Mouse (Mus musculus): ENCODE measurements at regions not wholly inside any gene's neighbourhood (a gene's known extent, or its start where the extent isn't known, plus 50 kb on each side); places are given as distances from the start of the nearest gene placed in this dataset.

DNA sequence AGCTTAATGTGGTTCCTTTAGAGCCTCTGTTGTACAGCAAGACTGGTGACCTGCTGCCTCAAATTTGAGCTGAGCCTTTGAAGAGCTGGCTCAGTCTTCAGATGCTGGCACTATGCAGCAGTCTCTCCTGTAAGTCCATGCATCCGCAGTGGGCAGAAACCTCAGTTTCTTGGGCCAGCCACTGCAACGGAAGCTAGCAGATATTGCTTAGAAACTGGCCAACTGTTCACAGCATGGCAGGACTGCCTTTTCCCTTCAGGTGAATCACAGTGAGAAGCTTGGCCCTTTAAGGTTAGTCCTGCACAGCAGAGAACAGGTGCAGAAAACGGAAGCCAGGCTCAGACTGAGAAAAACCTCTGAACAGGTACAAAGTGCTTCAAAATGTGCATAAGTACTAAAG, 1976.8 kb upstream of the G6pd2 start:
- Histone ChIP-seq H3K9me3 (ENCODE audit: control insufficient read depth, low read length) (no peaks in the 10 kb centered on the region), H3K36me3 (ENCODE audit: control insufficient read depth, insufficient read depth, low read length) (no peaks in the 10 kb centered on the region), H3K9ac (ENCODE audit: low read length) (no peak overlapping the region), H3K4me2 (ENCODE audit: low read length) (no peak overlapping the region), H3K4me3 (ENCODE audit: control insufficient read depth in 1 of 2, insufficient read depth in 1 of 2, low read depth in 1 of 2, low read length in 2 of 2) (no peak overlapping the region), H3K27ac (replicated peaks in 1 of 2; ENCODE audit: control insufficient read depth in 1 of 2, insufficient read depth in 1 of 2, low read depth in 2 of 2, low read length in 2 of 2) (no peak overlapping the region), H3K4me1 (ENCODE audit: control insufficient read depth in 2 of 2, insufficient read depth in 2 of 2, low read length in 2 of 2) (no peaks in the 10 kb centered on the region), H3K27me3 (ENCODE audit: control insufficient read depth, insufficient read depth, low read length) (no peaks in the 10 kb centered on the region)
- no peak for ATAC-seq (ENCODE audit: insufficient number of reproducible peaks, insufficient read depth, low FRiP score, low read depth)
- WGBS = 76% methylated on average over 3 of the region's 3 CpGs

DNA sequence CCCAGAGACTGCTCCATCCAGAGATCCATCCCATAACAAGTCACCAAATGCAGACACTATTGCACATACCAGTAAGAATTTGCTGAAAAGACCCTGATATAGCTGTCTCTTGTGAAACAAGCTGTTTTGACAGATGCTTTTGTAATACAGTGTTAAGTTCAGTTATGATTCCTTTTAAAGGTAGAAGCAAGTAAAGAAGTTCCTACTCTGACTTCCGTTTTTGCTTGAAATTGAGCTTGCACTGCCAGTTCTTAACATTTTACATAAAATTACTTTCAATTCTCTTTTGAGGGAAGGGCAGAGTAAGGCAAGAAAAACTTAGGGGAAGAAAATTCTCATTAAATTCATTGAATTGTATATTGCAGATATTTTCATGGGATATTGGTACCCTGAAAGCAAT, 1962.9 kb upstream of the G6pd2 start:
- H3K27ac ChIP-seq (replicated peaks in 1 of 2; ENCODE audit: control insufficient read depth in 1 of 2, insufficient read depth in 1 of 2, low read depth in 2 of 2, low read length in 2 of 2) = no peak overlapping the region
- WGBS = 59% methylated on average over 1 of the region's 1 CpGs
- H3K4me1 ChIP-seq (ENCODE audit: control insufficient read depth in 2 of 2, insufficient read depth in 2 of 2, low read length in 2 of 2) = no peaks in the 10 kb centered on the region
- H3K9me3 ChIP-seq (ENCODE audit: control insufficient read depth, low read length) = no peaks in the 10 kb centered on the region
- no peak overlapping the region for H3K4me3 ChIP-seq (ENCODE audit: control insufficient read depth in 1 of 2, insufficient read depth in 1 of 2, low read depth in 1 of 2, low read length in 2 of 2)
- H3K27me3 ChIP-seq (ENCODE audit: control insufficient read depth, insufficient read depth, low read length) = no peaks in the 10 kb centered on the region
- no peak overlapping the region for H3K4me2 ChIP-seq (ENCODE audit: low read length)
- H3K9ac ChIP-seq (ENCODE audit: low read length) = no peak overlapping the region
- ATAC-seq (ENCODE audit: insufficient number of reproducible peaks, insufficient read depth, low FRiP score, low read depth) = no peak
- H3K36me3 ChIP-seq (ENCODE audit: control insufficient read depth, insufficient read depth, low read length) = no peaks in the 10 kb centered on the region

DNA sequence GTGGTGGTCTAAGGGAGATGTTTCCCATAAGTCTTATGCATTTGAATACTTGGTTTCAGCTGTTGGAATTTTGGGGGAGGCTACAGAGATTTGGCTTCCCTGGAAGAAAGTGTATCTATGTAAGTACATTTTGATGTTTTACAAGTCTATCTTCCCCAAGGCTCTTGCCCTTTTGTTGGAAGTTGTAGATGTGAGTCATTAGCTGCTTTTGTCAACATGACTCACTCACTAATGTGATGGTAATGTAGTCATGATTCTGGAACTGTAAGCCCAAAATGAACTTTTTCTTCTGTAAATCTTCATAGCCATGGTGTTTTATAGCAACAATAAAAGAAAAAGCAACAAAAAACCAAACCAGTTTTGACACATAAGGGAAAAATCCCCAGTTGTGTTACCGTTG, 1961.0 kb upstream of the G6pd2 start:
- H3K36me3 ChIP-seq (ENCODE audit: control insufficient read depth, insufficient read depth, low read length) = no peaks in the 10 kb centered on the region
- no peak for ATAC-seq (ENCODE audit: insufficient number of reproducible peaks, insufficient read depth, low FRiP score, low read depth)
- H3K27ac ChIP-seq (replicated peaks in 1 of 2; ENCODE audit: control insufficient read depth in 1 of 2, insufficient read depth in 1 of 2, low read depth in 2 of 2, low read length in 2 of 2) = no peak overlapping the region
- no peaks in the 10 kb centered on the region for H3K27me3 ChIP-seq (ENCODE audit: control insufficient read depth, insufficient read depth, low read length)
- H3K4me3 ChIP-seq (ENCODE audit: control insufficient read depth in 1 of 2, insufficient read depth in 1 of 2, low read depth in 1 of 2, low read length in 2 of 2) = no peak overlapping the region
- no peak overlapping the region for H3K9ac ChIP-seq (ENCODE audit: low read length)
- no peaks in the 10 kb centered on the region for H3K9me3 ChIP-seq (ENCODE audit: control insufficient read depth, low read length)
- H3K4me2 ChIP-seq (ENCODE audit: low read length) = no peak overlapping the region
- 84% methylated on average over 1 of the region's 1 CpGs for WGBS
- H3K4me1 ChIP-seq (ENCODE audit: control insufficient read depth in 2 of 2, insufficient read depth in 2 of 2, low read length in 2 of 2) = no peaks in the 10 kb centered on the region

DNA sequence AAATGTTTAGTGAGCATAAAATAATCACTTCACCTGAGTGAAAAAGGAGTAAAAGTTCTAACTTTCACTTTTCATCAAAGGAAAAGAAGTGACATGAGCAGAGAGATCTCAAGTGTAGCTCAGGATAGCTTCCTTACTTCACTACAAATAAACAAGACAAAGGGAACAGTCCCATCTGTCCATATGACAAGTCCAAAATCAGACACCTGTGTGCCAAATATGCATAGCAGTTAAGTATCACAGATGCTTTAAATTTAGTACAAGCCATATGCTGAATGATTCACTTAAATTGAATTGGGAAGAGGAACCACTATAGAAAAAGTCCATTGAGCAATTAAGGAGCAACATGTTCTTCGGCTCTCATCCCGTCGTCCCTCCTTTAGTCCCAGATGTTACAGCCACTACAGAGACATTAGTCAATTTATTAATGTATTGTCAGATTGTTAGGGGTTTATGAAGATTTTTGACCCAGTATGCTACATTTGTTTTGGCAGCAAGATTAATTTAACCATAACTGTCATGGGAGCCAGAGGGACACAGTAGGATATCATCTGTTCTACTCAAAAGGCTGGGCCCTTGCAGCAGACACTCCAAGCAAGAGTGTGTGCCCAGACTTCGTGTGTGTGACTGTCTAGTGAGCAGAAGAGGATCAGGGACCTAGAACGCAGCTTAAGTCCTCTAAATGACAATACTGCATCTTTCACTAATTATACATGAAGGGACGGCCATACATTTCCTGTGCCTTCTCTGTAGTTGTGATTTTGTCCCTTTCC, 1914.5 kb upstream of the G6pd2 start:
- no peak for ATAC-seq (ENCODE audit: insufficient number of reproducible peaks, insufficient read depth, low FRiP score, low read depth)
- WGBS = 75% methylated on average over 6 of the region's 6 CpGs

DNA sequence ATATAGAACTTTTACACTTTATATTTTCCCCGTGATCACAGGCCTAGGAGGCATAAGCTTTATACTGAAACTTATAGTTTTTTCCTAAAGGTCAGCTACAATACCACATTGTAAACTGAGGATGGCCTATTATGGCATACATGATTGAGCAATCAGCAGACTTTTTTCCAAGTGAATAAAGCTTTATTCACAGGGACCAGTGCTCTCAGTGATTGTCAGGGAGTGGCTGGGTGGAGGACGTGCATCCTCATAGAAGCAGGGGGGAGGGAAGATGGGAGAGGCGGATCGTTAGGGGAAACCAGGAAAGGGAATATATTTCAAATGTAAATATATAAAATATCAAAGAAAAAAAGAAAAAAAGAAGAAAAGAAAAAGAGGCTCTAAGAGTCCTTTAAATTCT, 1886.7 kb upstream of the G6pd2 start:
- Histone ChIP-seq H3K9me3 (ENCODE audit: control insufficient read depth, low read length) (no peaks in the 10 kb centered on the region), H3K36me3 (ENCODE audit: control insufficient read depth, insufficient read depth, low read length) (no peaks in the 10 kb centered on the region), H3K4me3 (ENCODE audit: control insufficient read depth in 1 of 2, insufficient read depth in 1 of 2, low read depth in 1 of 2, low read length in 2 of 2) (no peak overlapping the region), H3K27ac (replicated peaks in 1 of 2; ENCODE audit: control insufficient read depth in 1 of 2, insufficient read depth in 1 of 2, low read depth in 2 of 2, low read length in 2 of 2) (no peak overlapping the region), H3K9ac (ENCODE audit: low read length) (no peak overlapping the region), H3K4me2 (ENCODE audit: low read length) (no peak overlapping the region), H3K4me1 (ENCODE audit: control insufficient read depth in 2 of 2, insufficient read depth in 2 of 2, low read length in 2 of 2) (no peaks in the 10 kb centered on the region), H3K27me3 (ENCODE audit: control insufficient read depth, insufficient read depth, low read length) (no peaks in the 10 kb centered on the region)
- no peak for ATAC-seq (ENCODE audit: insufficient number of reproducible peaks, insufficient read depth, low FRiP score, low read depth)
- WGBS = 75% methylated on average over 4 of the region's 4 CpGs

More for the DNA sequence above, 1914.5 kb upstream of the G6pd2 start:
- H3K4me1 ChIP-seq (ENCODE audit: control insufficient read depth in 2 of 2, insufficient read depth in 2 of 2, low read length in 2 of 2) = no peaks in the 10 kb centered on the region
- no peaks in the 10 kb centered on the region for H3K9me3 ChIP-seq (ENCODE audit: control insufficient read depth, low read length)
- H3K4me3 ChIP-seq (ENCODE audit: control insufficient read depth in 1 of 2, insufficient read depth in 1 of 2, low read depth in 1 of 2, low read length in 2 of 2) = no peak overlapping the region
- no peak overlapping the region for H3K4me2 ChIP-seq (ENCODE audit: low read length)
- no peak overlapping the region for H3K27ac ChIP-seq (replicated peaks in 1 of 2; ENCODE audit: control insufficient read depth in 1 of 2, insufficient read depth in 1 of 2, low read depth in 2 of 2, low read length in 2 of 2)
- H3K36me3 ChIP-seq (ENCODE audit: control insufficient read depth, insufficient read depth, low read length) = no peaks in the 10 kb centered on the region
- no peak overlapping the region for H3K9ac ChIP-seq (ENCODE audit: low read length)
- no peaks in the 10 kb centered on the region for H3K27me3 ChIP-seq (ENCODE audit: control insufficient read depth, insufficient read depth, low read length)

DNA sequence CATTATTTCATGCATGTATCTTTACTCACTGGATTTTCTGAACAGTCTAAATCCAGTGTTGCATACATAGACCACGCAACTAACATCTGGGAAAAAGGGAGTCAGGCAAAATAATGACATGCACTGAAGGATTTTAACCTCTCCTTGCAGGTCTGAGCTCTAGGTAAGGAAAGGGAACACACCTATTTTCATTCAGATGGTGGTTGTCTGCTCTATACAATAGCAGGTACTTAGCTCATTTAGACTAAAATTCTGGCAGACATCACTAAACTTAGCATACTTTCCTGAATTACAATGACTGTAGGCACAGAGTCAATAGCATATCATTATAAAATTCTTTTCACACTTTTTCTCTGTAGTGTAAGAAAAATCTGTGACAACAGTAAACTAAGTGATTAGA, 1867.8 kb upstream of the G6pd2 start:
- no peak overlapping the region for H3K4me3 ChIP-seq (ENCODE audit: control insufficient read depth in 1 of 2, insufficient read depth in 1 of 2, low read depth in 1 of 2, low read length in 2 of 2)
- no peaks in the 10 kb centered on the region for H3K9me3 ChIP-seq (ENCODE audit: control insufficient read depth, low read length)
- ATAC-seq (ENCODE audit: insufficient number of reproducible peaks, insufficient read depth, low FRiP score, low read depth) = no peak
- no peak overlapping the region for H3K27ac ChIP-seq (replicated peaks in 1 of 2; ENCODE audit: control insufficient read depth in 1 of 2, insufficient read depth in 1 of 2, low read depth in 2 of 2, low read length in 2 of 2)
- no peaks in the 10 kb centered on the region for H3K4me1 ChIP-seq (ENCODE audit: control insufficient read depth in 2 of 2, insufficient read depth in 2 of 2, low read length in 2 of 2)
- H3K27me3 ChIP-seq (ENCODE audit: control insufficient read depth, insufficient read depth, low read length) = no peaks in the 10 kb centered on the region
- H3K36me3 ChIP-seq (ENCODE audit: control insufficient read depth, insufficient read depth, low read length) = no peaks in the 10 kb centered on the region
- WGBS = 80% methylated on average over 1 of the region's 1 CpGs
- no peak overlapping the region for H3K9ac ChIP-seq (ENCODE audit: low read length)
- no peak overlapping the region for H3K4me2 ChIP-seq (ENCODE audit: low read length)

DNA sequence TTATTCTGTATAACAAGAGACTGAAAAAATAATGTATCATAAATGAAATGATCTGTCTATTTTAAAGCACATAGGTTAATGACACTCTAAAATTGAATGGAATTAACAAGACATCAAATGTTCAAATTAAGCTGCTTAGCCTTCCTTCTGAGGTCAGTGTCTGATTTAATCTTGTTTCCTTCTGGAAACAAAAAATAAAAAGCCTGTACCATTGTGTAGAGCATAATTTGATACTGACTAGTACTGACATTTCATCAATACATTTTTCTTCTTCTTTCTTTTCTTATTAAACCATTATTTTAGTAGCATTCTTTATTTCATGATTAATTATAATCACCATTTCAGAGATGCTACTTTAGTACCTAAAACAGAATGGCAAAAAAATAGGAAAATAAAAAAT, 1862.9 kb upstream of the G6pd2 start:
- ATAC-seq (ENCODE audit: insufficient number of reproducible peaks, insufficient read depth, low FRiP score, low read depth) = no peak
- Histone ChIP-seq H3K4me3 (ENCODE audit: control insufficient read depth in 1 of 2, insufficient read depth in 1 of 2, low read depth in 1 of 2, low read length in 2 of 2) (no peak overlapping the region), H3K4me1 (ENCODE audit: control insufficient read depth in 2 of 2, insufficient read depth in 2 of 2, low read length in 2 of 2) (no peaks in the 10 kb centered on the region), H3K4me2 (ENCODE audit: low read length) (no peak overlapping the region), H3K27ac (replicated peaks in 1 of 2; ENCODE audit: control insufficient read depth in 1 of 2, insufficient read depth in 1 of 2, low read depth in 2 of 2, low read length in 2 of 2) (no peak overlapping the region), H3K27me3 (ENCODE audit: control insufficient read depth, insufficient read depth, low read length) (no peaks in the 10 kb centered on the region), H3K9me3 (ENCODE audit: control insufficient read depth, low read length) (no peaks in the 10 kb centered on the region), H3K36me3 (ENCODE audit: control insufficient read depth, insufficient read depth, low read length) (no peaks in the 10 kb centered on the region), H3K9ac (ENCODE audit: low read length) (no peak overlapping the region)
